Mouse (Mus musculus): ENCODE results near the gene Ift140.
"Not testable (repeated sequence)": the region's sequence is repeated elsewhere in the genome, so short reads cannot be mapped to it uniquely, and the experiment has no call there.

DNA sequence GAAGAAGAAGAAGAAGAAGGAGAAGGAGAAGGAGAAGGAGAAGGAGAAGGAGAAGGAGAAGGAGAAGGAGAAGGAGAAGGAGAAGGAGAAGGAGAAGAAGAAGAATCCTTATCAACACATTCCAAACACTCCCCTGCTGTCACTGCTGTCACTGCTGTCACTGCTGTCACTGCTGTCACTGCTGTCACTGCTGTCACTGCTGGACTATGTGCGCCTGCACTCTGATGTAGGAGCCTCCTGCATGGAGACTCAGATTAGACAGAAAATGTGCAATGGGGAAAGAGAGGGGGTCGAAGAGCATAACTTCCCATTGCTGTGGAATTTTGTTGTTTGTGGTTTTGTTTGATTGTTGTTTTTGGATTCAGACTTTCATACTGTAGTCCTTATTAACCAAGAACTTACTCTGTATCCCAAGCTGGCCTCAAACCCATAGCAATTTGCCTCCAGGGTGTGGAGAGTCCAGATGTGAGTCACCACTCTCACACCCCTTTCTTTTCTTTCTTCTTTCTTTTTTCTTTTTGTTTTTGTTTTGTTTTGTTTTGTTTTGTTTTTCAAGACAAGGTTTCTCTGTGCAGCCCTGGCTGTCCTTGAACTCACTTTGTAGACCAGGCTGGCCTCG, 109.7 kb downstream of the Ift140 start:
- TF ChIP-seq CTCF (conservative IDR thresholded peaks at IDR 0.05; ENCODE audit: low read length); NANOG (IDR thresholded peaks at IDR 0.05; ENCODE audit: borderline replicate concordance, low read length); POU5F1 (IDR thresholded peaks at IDR 0.05; ENCODE audit: borderline replicate concordance, low read length): not testable (repeated sequence)
